Mouse (Mus musculus): ENCODE data around the gene Epyc.

DNA sequence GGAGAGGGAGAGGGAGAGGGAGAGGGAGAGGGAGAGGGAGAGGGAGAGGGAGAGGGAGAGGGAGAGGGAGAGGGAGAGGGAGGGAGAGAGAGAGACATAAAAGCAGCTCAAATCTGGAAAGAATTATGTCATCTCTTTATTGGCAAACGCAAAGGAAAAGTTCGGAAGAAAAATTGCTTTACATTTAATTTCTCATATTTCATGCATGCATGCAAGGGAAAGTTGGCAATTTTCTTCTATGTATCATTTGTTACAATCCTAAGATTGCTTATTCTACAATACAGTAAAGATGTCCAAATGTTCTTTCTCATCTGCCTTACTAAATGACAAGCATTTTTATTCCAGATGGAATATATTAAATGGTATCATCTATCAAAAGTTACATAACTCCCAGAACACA is 19.5 kb upstream of the Epyc start:
- TF ChIP-seq ZC3H11A (IDR thresholded peaks at IDR 0.05; ENCODE audit: borderline replicate concordance, low read depth, low read length), result no peak
- TF ChIP-seq ZNF384 (IDR thresholded peaks at IDR 0.05; ENCODE audit: low read depth, low read length), result no peak
- TF ChIP-seq MAFK (IDR thresholded peaks at IDR 0.05; ENCODE audit: insufficient read depth, low read depth, low read length), result no peak
